Mouse (Mus musculus): ENCODE results near the gene Grin2a. TPM values are rescaled to one million over a fixed set of nuclear protein-coding genes. Genes with fewer than 3 reads are reported as not detected.

Gene Grin2a
- polyA plus RNA-seq, 1 experiment from 2014 or later: 0.30 TPM

DNA sequence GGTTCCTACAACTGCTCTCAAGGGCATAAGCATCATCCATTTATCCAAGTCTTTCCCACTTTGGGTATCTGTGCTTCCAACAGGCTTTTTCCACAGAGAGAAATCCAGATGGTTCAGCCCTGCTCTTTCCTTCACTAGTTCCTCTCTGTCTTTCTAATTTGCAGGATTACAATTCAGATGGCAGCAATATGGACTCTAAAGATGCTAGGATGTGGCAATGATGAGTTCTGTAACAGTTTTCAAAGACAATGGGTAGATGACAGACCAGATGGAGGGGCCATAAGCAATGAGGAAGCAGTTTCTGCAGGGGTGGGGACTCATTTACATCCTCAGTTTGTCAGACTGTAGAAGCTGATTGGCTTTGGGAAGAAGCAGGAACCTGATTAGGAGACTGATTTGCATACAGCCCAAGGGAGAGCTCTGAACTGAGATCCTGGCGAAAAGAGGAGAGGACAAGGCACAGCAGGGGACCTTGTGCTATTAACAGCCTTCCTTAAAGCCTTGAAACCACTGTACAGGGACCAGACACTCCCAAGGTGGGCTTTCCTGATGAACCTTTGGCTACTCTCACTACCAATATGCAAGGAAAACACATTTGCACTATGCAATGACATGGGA, 306.7 kb downstream of the Grin2a start:
- Histone ChIP-seq H3K27me3 (no peaks in the 10 kb centered on the region), H3K4me1 (replicated peaks) (no peaks in the 10 kb centered on the region), H3K9ac (replicated peaks) (no peak overlapping the region), H3K9me3 (no peaks in the 10 kb centered on the region), H3K27ac (no peak overlapping the region), H3K4me2 (no peak overlapping the region), H3K36me3 (no peaks in the 10 kb centered on the region), H3K4me3 (replicated peaks) (no peak overlapping the region)
- ATAC-seq (ENCODE audit: insufficient number of reproducible peaks, insufficient read depth, low FRiP score, low TSS enrichment, low read depth): no peak
- WGBS: 15% methylated on average over 1 of the region's 1 CpGs

DNA sequence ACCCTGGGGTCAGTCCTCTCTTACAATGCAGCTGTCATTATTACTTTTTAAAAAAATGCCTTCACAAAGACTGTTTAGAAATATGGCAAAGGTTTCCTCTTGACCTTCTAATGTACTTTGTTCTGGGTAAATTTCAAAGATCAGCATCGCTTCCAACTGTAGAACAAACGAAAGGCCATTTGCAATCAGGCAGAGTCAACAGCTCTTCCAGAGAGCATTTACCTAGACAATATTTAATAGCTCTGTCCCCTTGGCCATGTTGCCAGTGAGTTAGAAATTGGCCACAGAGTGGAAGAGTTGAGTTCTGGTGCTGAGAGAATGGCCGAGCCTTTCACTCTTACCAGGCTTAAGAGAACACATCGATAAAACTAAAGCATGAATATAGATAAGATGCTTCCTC, 314.8 kb downstream of the Grin2a start:
- ATAC-seq (ENCODE audit: insufficient number of reproducible peaks, insufficient read depth, low FRiP score, low TSS enrichment, low read depth): no peak
- WGBS: 90% methylated on average over 4 of the region's 4 CpGs
- H3K4me3 ChIP-seq (replicated peaks): no peak overlapping the region
- no peaks in the 10 kb centered on the region for H3K4me1 ChIP-seq (replicated peaks)
- H3K4me2 ChIP-seq: no peak overlapping the region
- no peak overlapping the region for H3K27ac ChIP-seq
- no peaks in the 10 kb centered on the region for H3K9me3 ChIP-seq
- no peak overlapping the region for H3K9ac ChIP-seq (replicated peaks)
- H3K27me3 ChIP-seq: no peaks in the 10 kb centered on the region
- H3K36me3 ChIP-seq: no peaks in the 10 kb centered on the region

DNA sequence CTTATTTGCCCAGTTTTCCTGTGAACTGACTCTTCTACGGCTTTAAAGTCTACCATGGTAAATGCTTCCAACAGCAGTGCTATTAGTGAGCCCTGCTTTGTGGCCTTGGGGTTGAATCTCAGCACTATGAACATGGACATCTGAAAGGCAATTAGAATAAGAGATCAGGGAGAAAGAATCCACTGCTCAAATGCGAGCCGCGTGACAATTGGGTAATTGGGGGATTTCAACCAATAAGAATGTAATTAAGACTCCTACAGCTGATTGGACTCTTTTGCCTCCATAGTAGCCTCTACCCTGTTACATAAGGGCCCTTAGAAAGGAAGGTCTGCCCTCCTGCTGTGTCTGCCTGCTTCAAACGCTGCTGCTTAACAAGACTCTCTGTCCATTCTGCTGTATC, 315.4 kb downstream of the Grin2a start:
- WGBS: 67% methylated on average over 5 of the region's 5 CpGs
- ATAC-seq (ENCODE audit: insufficient number of reproducible peaks, insufficient read depth, low FRiP score, low TSS enrichment, low read depth): no peak
- no peaks in the 10 kb centered on the region for H3K9me3 ChIP-seq
- no peak overlapping the region for H3K4me2 ChIP-seq
- no peak overlapping the region for H3K27ac ChIP-seq
- no peaks in the 10 kb centered on the region for H3K27me3 ChIP-seq
- H3K4me1 ChIP-seq (replicated peaks): no peaks in the 10 kb centered on the region
- H3K4me3 ChIP-seq (replicated peaks): no peak overlapping the region
- no peaks in the 10 kb centered on the region for H3K36me3 ChIP-seq
- no peak overlapping the region for H3K9ac ChIP-seq (replicated peaks)

DNA sequence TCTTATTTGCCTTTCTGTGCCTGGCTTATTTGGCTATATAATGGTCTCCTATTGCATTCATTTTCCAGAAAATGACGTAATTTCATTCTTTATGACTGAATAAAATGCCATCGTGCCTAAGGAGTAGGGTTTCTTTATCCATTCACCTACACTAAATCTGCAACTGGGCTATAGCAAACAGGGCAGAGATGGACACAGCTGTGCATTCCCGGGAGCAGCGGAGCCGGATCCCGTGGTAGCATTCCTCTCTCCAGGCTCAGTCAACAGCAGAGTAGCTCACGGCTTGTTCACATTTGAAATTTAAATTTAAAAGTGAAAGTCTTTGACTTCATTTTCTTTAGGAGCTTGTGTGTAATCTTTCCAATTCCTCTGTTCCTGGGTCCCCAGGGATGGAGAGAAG, 316.6 kb downstream of the Grin2a start:
- WGBS: 87% methylated on average over 7 of the region's 7 CpGs
- no peak overlapping the region for H3K4me2 ChIP-seq
- H3K4me1 ChIP-seq (replicated peaks): no peaks in the 10 kb centered on the region
- no peak for ATAC-seq (ENCODE audit: insufficient number of reproducible peaks, insufficient read depth, low FRiP score, low TSS enrichment, low read depth)
- H3K27me3 ChIP-seq: no peaks in the 10 kb centered on the region
- H3K27ac ChIP-seq: no peak overlapping the region
- no peak overlapping the region for H3K4me3 ChIP-seq (replicated peaks)
- no peak overlapping the region for H3K9ac ChIP-seq (replicated peaks)
- no peaks in the 10 kb centered on the region for H3K9me3 ChIP-seq
- no peaks in the 10 kb centered on the region for H3K36me3 ChIP-seq

DNA sequence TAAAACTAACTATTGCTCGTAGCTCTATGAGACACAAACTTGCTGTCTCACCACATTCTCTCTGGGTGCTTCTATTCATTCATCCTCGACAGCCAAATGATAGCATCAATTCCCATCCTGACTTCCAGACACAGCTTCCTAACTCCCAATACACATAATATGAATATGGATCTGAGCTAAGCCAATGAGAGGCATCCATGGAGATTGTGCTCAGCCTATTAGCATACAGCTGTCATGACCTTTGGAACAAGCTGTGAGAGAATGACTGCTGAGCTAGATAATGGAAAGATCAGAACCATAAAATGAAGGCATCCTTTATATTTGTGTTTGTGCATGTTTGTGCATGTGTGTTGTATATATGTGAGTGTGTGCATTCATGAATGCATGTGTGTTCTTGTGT, 323.0 kb downstream of the Grin2a start:
- no peaks in the 10 kb centered on the region for H3K4me1 ChIP-seq (replicated peaks)
- H3K9ac ChIP-seq (replicated peaks): no peak overlapping the region
- no peak for ATAC-seq (ENCODE audit: insufficient number of reproducible peaks, insufficient read depth, low FRiP score, low TSS enrichment, low read depth)
- H3K4me3 ChIP-seq (replicated peaks): no peak overlapping the region
- no peak overlapping the region for H3K27ac ChIP-seq
- H3K4me2 ChIP-seq: no peak overlapping the region
- WGBS: 76% methylated on average over 2 of the region's 2 CpGs
- no peaks in the 10 kb centered on the region for H3K9me3 ChIP-seq
- no peaks in the 10 kb centered on the region for H3K27me3 ChIP-seq
- H3K36me3 ChIP-seq: no peaks in the 10 kb centered on the region

DNA sequence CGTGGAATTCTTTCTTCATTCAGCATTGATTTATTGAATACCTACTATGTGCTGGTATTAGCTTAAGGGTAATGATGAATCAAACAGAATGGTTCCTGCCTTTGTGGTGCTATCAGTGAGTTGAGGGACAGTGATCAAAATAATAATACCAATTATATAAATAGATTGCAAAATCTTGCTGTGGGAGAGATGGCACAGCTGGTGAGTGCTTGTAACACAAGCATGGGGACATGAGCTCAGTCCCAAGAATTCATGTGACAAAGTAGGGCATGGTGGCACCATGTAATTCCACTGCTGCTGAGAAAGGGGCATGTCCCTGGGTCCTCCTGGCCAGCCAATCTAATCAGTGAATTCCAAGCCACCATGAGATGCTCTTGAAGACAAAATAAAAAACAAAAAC, 324.1 kb downstream of the Grin2a start:
- H3K4me3 ChIP-seq (replicated peaks): no peak overlapping the region

DNA sequence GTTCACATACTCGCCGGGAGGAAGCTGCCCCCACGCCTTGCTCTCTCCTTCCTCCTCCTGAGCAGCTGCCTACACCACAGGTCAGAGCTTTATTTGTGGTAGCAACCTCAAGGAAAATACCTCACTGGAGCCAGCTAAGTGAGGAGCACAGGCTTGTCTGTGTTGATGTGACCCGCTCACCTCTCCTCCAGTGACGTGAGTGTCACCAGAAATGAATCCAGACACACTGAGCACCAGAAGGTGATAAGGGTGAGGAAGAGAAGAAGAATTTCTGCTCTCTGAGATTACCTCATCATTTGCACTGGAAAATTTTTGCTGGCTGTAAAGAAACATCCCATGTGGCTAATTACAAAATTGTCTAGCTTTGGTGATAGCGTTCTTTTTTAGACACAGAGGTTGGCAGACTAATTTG, 324.6 kb downstream of the Grin2a start:
- H3K27me3 ChIP-seq: no peaks in the 10 kb centered on the region
- no peaks in the 10 kb centered on the region for H3K9me3 ChIP-seq
- 71% methylated on average over 6 of the region's 6 CpGs for WGBS
- H3K4me1 ChIP-seq (replicated peaks): no peaks in the 10 kb centered on the region
- ATAC-seq (ENCODE audit: insufficient number of reproducible peaks, insufficient read depth, low FRiP score, low TSS enrichment, low read depth): no peak
- no peaks in the 10 kb centered on the region for H3K36me3 ChIP-seq
- no peak overlapping the region for H3K4me2 ChIP-seq
- no peak overlapping the region for H3K27ac ChIP-seq
- H3K4me3 ChIP-seq (replicated peaks): no peak overlapping the region
- no peak overlapping the region for H3K9ac ChIP-seq (replicated peaks)

More for the DNA sequence above, 324.1 kb downstream of the Grin2a start:
- no peaks in the 10 kb centered on the region for H3K36me3 ChIP-seq
- 83% methylated on average over 1 of the region's 1 CpGs for WGBS
- H3K27me3 ChIP-seq: no peaks in the 10 kb centered on the region
- H3K9ac ChIP-seq (replicated peaks): no peak overlapping the region
- H3K27ac ChIP-seq: no peak overlapping the region
- H3K4me2 ChIP-seq: no peak overlapping the region
- no peak for ATAC-seq (ENCODE audit: insufficient number of reproducible peaks, insufficient read depth, low FRiP score, low TSS enrichment, low read depth)
- H3K4me1 ChIP-seq (replicated peaks): no peaks in the 10 kb centered on the region
- H3K9me3 ChIP-seq: no peaks in the 10 kb centered on the region

DNA sequence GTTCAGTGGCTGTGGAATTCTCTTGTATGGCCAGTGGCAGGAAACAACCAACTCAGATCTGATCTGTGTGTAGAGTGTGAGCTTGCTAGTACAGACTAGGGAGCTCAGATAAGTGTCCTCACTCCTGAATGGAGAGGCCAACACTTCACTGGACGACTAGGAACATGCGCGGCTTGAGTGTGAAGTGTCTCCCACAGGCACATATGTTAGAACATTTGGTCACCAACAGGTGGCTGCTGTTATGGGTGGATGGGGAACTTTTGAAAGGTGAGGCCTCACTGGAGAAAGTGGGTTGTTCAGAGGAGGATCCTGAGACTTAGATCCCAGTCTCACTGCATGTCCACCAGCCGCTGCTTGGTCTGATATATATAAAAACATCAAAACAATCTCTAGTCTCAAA, 329.5 kb downstream of the Grin2a start:
- Histone ChIP-seq H3K27ac (no peak overlapping the region), H3K9me3 (no peaks in the 10 kb centered on the region), H3K9ac (replicated peaks) (no peak overlapping the region), H3K27me3 (no peaks in the 10 kb centered on the region), H3K36me3 (no peaks in the 10 kb centered on the region), H3K4me3 (replicated peaks) (no peak overlapping the region), H3K4me2 (no peak overlapping the region), H3K4me1 (replicated peaks) (no peaks in the 10 kb centered on the region)
- ATAC-seq (ENCODE audit: insufficient number of reproducible peaks, insufficient read depth, low FRiP score, low TSS enrichment, low read depth): no peak
- 85% methylated on average over 4 of the region's 4 CpGs for WGBS

DNA sequence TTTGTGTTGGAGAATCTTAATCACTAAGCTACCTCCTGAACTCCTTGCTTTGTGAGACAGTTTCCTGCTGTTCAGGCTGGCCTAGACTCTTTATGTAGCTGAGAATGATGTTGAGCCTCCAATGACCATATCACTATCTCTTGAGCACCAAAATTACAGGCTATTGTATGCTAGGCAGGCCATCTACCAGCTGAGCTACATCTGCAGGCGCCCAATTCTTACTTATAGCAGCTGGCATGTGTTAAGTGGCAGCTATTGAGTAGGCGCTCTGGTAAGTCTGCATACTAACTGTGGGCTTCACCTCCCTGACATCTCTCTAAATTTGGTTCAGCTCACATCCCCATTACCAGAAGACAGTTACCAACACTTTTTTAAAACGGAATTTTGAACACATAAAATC, 331.3 kb downstream of the Grin2a start:
- H3K27me3 ChIP-seq: no peaks in the 10 kb centered on the region
- no peaks in the 10 kb centered on the region for H3K36me3 ChIP-seq
- H3K9me3 ChIP-seq: no peaks in the 10 kb centered on the region
- WGBS: 71% methylated on average over 3 of the region's 3 CpGs
- H3K4me2 ChIP-seq: no peak overlapping the region
- no peak for ATAC-seq (ENCODE audit: insufficient number of reproducible peaks, insufficient read depth, low FRiP score, low TSS enrichment, low read depth)
- no peaks in the 10 kb centered on the region for H3K4me1 ChIP-seq (replicated peaks)
- H3K27ac ChIP-seq: no peak overlapping the region
- no peak overlapping the region for H3K4me3 ChIP-seq (replicated peaks)
- no peak overlapping the region for H3K9ac ChIP-seq (replicated peaks)

DNA sequence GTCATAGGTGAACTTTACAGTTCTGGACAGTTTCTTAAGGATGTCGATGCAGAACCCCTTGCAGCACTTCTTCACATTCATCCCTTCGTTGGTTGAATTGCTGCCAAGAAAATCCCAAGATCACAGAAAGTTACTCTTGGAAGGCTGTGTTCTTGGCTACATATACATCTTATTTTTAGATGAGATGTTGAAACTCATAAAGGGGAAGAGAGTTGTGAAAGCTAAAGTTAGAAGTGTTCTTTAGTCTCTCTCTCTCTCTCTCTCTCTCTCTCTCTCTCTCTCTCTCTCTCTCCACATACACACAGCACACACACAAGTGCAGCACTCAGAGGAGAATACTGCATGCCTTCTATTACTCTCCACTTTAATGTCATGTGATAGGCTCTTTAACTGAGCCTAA, 331.9 kb downstream of the Grin2a start:
- Histone ChIP-seq H3K27ac (no peak overlapping the region), H3K4me3 (replicated peaks) (no peak overlapping the region), H3K9ac (replicated peaks) (no peak overlapping the region), H3K36me3 (no peaks in the 10 kb centered on the region), H3K4me1 (replicated peaks) (no peaks in the 10 kb centered on the region), H3K9me3 (no peaks in the 10 kb centered on the region), H3K4me2 (no peak overlapping the region), H3K27me3 (no peaks in the 10 kb centered on the region)
- 84% methylated on average over 2 of the region's 2 CpGs for WGBS
- ATAC-seq (ENCODE audit: insufficient number of reproducible peaks, insufficient read depth, low FRiP score, low TSS enrichment, low read depth): no peak

DNA sequence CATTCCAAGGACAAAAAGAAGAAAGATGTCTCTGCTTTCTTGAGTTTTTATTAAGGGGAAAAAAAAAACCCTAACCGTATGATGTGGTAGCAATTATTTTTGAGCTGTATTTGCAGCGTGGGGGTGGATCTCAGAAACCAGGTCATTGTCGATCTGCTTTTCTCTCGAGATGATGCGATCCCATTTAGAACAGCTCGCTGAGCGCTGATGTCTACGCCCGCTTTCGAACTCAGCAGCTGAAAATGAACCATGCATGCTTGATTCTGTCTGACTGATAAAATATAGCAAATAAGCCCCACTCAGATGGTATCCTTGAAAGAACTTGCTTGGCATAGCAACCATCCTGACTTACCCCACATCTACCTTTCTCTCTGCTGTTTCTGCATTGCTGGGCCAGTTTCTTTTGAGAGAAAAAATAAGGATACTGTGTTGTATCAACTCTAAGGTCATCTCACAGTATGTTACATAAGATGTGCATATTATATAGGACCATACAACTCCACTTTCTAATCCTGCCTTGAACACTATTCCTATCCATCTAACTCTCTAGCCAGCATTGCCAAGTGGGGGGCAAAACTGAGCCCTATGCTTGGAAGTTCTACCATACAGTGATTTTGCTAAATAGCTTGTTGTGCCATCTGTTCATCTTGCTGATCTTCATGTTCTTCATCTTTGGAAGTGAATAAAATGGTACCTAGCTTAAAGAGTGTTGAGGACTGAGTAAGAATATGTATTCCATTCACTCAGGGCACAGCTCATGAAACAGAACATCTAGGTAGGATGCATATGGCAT, 369.5 kb downstream of the Grin2a start:
- WGBS: 95% methylated on average over 10 of the region's 10 CpGs
- Histone ChIP-seq H3K27me3 (no peaks in the 10 kb centered on the region), H3K27ac (no peak overlapping the region), H3K4me1 (replicated peaks) (no peaks in the 10 kb centered on the region), H3K36me3 (no peaks in the 10 kb centered on the region), H3K4me2 (no peak overlapping the region), H3K9ac (replicated peaks) (no peak overlapping the region), H3K9me3 (no peaks in the 10 kb centered on the region), H3K4me3 (replicated peaks) (no peak overlapping the region)
- no peak for ATAC-seq (ENCODE audit: insufficient number of reproducible peaks, insufficient read depth, low FRiP score, low TSS enrichment, low read depth)

DNA sequence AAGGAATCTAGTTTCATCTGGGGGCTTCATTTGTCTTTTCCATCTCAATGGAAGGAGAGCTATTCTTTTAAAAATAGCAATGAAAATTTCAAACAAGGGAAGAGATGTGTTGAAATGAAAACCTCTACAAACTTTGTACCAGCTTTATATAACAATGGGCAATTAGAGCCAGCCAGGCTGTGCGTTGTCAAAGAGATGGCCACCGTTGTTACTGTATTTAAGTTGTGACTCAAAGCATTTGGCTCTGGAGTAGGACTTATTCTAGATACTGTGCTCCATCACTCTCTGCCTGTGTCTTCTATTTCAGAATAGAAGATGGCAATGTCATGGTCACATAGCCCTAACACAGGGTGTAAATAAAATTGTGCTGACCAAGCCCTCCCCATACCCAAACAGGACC, 371.0 kb downstream of the Grin2a start:
- Histone ChIP-seq H3K4me2 (no peak overlapping the region), H3K27me3 (no peaks in the 10 kb centered on the region), H3K9me3 (no peaks in the 10 kb centered on the region), H3K27ac (no peak overlapping the region), H3K9ac (replicated peaks) (no peak overlapping the region), H3K4me1 (replicated peaks) (no peaks in the 10 kb centered on the region), H3K4me3 (replicated peaks) (no peak overlapping the region), H3K36me3 (no peaks in the 10 kb centered on the region)
- WGBS: 98% methylated on average over 2 of the region's 2 CpGs
- no peak for ATAC-seq (ENCODE audit: insufficient number of reproducible peaks, insufficient read depth, low FRiP score, low TSS enrichment, low read depth)
